Mouse (Mus musculus) G1E-ER4 (cell line): Measurements from ENCODE around the gene BC052040. TPM values are rescaled to one million over a fixed set of nuclear protein-coding genes. Genes with fewer than 3 reads are reported as not detected.

Source experiments
- GATA1 ChIP-seq: IDR thresholded peaks from one replicate; pipeline ENCODE4 v1.8.0; 2012; ENCODE audit warnings: low read length, inconsistent platforms
- polyA plus RNA-seq: library from polyadenylated mRNA; stranded (reverse); fragments of >175 nt; gene quantifications from 2 replicates; pipeline ENCODE4 v1.2.3, GENCODE M21; 2012

Gene BC052040
- polyA plus RNA-seq, 1 experiment: 6.4 TPM

DNA sequence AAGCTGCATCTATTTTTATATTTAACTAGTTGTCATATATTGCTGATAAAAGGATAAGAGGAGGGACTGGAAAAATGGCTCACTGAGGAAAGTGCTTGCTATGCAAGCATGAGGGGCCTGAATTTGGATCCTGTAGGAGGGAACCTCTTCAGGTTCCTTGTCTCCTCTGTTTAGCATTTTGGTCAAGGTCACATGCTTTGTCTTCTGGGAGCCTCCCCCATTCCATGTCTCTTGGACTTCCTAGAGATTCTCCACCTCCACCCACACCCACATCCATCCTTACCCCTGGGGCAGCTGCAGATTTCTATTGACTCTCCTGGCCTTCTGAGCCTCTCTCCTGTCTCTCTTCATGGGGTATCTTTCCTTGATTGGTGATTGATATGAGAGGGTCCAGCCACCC lies 2.3 kb downstream of the BC052040 start:
- TF ChIP-seq GATA1: no peak

DNA sequence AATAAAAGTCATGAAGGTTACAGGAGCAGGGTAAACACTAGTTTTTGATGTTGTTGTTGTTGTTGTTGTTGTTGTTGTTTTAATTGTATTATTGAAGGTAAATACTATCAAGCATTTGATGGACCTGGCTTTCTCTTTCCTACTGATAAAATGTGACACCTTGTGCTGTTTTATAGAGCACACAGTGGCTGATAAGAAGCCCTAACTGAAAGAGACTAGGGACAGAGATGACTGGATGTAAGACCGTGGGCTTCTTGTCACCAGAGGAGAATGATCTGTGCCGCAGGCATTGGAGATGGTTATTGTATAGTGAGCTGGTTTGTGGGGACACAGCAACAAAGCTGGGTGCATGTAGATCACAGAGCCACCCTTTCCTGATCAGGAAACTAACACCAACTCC lies 9.1 kb downstream of the BC052040 start:
- TF ChIP-seq GATA1: no peak

GRCm38 (mm10) chr2:115592651-115593119 lies 11.2 kb downstream of the BC052040 start:
- no peak for TF ChIP-seq GATA1

- no peak for TF ChIP-seq GATA1
Measured at GRCm38 (mm10) chr2:115597017-115597416, 15.5 kb downstream of the BC052040 start.

- TF ChIP-seq GATA1: no peak
Measured at GRCm38 (mm10) chr2:115598266-115598665, 16.8 kb downstream of the BC052040 start.

DNA sequence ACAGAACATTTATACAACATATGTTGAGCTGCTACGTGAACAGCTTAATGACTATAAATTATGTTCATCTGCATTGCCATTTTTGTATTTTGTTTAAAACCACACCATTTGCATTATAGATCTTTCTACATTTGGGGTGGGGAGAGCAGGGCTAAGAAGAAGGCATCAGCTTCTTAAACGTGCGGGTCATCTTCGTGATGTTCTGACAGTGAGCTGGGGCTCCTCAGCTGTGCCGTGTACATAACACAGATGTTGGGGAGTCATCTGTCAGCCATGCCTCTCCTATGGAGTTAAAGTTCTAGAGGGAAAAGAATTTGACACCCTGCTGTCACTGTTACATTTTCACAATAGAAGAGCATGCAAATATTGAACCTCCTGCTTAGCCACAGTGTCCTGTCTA lies 19.2 kb downstream of the BC052040 start:
- no peak for TF ChIP-seq GATA1

- TF ChIP-seq GATA1: no peak
Measured at GRCm38 (mm10) chr2:115601280-115601679, 19.8 kb downstream of the BC052040 start.

DNA sequence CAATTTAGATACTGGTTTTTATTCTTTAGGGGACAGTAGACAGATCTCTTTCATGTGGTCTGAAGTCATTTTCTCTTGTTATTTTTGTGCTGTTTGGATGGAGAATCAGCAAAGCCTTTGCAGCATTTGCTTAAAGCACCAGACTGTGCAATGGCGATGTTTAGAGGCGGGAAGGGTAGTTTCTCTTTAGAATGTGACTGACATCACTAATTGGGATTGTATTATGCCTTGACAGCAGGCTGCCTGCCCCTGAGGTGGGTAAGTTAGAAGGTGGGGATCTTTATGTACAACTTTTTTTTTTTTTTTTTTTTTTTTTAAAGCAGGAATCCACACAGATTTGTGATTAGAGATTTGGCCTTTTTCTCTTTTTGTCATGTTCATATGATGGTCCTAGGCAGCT lies 20.6 kb downstream of the BC052040 start:
- TF ChIP-seq GATA1: no peak

DNA sequence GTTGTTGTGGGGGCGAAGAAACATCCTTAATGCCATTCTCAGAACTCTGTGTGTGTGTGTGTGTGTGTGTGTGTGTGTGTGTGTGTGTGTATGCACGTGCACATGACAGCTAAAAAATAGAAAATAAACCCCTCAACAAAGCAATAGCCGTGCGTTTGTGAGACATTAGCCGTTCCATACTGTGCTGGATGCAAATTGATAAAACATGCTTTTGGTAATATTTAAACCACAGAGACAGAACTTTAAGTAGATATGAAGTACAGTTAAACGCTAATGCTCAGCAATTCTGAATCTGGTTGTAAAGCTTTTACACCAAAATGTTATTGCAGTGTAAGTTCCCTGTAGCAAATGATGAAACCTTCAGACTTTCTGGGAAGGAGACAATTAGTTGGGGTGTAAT lies 22.6 kb downstream of the BC052040 start:
- TF ChIP-seq GATA1: no peak

DNA sequence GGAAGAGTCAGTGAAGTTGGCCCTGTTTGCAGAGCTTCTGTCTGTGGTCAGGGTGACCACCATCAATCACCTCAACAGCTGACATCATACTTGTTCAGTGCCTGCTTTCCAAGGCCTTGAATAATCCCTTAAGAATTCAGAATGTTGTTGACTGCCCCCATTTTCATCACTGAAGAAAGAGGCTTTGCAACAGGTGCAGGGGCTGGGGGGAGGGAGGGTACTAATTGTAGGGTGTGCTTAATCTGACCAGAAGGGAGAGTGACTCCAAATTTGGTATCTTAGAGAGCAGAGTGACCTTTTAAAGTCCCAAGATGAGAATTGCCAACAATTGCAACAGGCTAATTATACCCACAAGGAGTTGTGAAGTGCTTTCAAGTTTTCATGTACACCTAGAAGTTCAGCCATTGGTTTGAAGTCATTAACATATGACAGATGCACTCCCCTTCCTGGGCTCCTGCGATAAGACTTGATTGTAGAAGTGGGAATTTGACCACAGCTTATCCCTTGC lies 24.4 kb downstream of the BC052040 start:
- TF ChIP-seq GATA1: no peak

DNA sequence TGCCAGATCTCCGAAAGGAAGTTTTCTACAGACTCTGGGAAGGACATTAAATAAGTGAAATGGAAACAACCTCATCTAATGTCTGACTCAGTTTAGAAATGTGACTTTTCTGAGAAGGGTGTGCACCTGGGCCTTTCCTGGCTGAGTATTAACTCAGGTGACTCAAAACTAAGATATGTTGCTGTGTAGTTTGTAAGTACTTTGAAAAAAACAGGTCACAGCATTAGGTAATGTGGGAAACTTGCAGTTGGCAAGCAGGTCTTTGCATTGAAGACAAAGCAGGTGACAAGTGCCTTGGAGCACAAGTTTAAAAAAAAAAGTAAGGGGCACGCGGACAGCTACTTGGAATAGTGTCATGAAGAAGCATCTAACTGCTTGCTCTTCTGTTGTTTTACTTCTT lies 27.5 kb downstream of the BC052040 start:
- TF ChIP-seq GATA1: no peak

DNA sequence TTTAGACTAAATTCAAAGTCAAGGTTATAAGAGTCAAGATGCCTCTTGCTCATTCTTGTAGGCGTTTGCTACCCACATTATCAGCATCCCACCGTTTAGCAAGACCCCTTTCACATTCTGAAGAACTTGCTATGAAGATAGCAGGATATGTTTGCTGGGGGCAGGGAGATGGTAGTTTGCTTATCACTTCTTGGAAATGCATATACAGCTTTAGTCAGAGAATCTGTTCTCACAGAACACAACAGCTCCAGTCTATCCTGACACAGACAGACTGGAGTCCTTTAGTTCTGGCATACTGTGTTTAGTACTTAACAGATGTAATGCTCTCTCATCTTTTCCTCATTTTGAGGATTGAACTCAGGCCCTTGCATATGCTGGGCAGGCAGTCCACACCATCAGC lies 28.6 kb downstream of the BC052040 start:
- TF ChIP-seq GATA1: no peak

GRCm38 (mm10) chr2:115610503-115610902 lies 29.0 kb downstream of the BC052040 start:
- no peak for TF ChIP-seq GATA1

- TF ChIP-seq GATA1: no peak
Measured at GRCm38 (mm10) chr2:115613830-115614520, 32.5 kb downstream of the BC052040 start.

GRCm38 (mm10) chr2:115628471-115628870 lies 47.0 kb downstream of the BC052040 start:
- TF ChIP-seq GATA1: no peak

DNA sequence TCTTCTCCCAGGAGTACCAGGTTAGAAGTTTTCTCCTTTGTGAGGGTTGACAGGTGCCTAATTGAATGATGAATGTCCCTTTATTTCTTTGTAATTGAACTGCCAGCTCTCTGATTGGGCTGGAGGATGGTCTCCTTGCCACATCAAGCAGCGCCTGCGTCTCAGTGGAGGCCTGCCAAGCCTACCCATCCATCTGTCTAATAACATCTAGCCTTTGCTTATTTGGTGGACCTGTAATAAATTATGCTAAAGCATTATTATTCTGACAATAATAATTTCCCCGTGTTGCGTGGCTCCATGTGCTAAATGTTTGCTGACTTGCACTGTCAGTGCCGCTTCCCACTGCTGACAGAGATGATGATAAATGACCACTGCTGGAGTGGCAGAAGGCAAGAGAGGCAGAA lies 49.5 kb downstream of the BC052040 start:
- no peak for TF ChIP-seq GATA1

- TF ChIP-seq GATA1: no peak
Measured at GRCm38 (mm10) chr2:115631826-115632225, 50.3 kb downstream of the BC052040 start.

- TF ChIP-seq GATA1: no peak
Measured at GRCm38 (mm10) chr2:115650203-115650602, 68.7 kb downstream of the BC052040 start.

DNA sequence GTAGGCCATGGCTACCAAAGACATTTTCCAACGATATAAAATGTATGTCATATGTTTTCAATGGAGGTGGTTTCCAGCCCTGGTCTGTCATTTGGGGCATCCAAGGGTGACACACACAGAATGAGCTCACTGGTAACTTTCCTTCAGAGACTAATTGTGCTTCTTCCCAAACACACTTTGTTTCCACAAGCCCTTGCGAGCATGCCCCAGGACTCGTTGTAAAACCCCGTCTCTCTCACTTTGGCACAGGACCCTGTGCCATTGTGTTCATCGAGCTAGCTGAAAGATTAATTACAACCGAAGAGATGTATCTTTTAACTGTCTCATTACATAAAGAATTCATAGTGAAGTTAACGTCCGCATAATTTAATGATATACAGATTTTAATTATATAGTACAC lies 78.2 kb downstream of the BC052040 start:
- no peak for TF ChIP-seq GATA1
